Mouse (Mus musculus) right cerebral cortex, postnatal 36 days (tissue): ENCODE measurements at regions not wholly inside any gene's neighbourhood (a gene's known extent, or its start where the extent isn't known, plus 50 kb on each side); places are given as distances from the start of the nearest gene placed in this dataset.

Experiments
- DNase-seq, 2 experiments: peaks; one replicate each; pipeline ENCODE4 v3.0.0; 2022; ENCODE audit warnings: low spot score in 2 of 2, mixed read lengths in 1 of 2

DNA sequence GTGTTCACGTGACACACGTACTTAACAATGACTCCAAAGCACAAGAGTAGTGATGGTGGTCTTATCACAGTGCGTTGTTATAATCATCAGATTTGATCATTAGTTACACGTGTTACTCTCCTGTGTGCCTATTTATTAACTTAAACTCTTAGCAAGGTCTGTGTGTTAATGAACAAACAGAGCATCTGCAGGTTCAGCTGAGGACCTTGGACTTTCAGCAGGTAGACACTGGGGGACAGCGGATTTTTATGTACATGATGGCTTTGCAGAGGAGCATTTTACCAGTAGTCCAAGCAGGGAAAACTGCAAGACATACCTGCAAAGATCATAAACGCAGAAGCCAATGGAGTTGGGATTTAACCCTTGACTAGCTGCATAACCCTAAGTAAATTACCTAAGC lies 211.7 kb upstream of the Ntm start:
- no peak for DNase-seq

DNA sequence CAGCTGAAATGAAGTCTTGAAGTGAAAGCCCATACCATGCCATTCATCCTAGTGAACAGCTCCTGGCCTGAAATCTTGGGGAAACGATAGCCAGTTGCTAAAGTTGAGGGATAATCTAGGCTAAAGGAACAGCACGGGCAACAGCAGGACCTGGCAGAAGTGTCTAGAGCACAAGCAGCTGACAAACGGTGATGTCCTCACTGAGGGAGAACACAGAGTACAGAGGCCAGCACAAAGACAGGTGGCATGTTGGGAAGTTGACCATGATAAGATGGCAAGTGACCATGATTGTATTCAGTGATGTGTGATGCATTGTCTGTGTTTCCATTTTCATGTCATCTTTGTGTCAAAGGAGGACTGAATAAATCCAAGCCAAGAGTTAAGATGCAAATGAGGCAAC lies 212.4 kb upstream of the Ntm start:
- no peak for DNase-seq

DNA sequence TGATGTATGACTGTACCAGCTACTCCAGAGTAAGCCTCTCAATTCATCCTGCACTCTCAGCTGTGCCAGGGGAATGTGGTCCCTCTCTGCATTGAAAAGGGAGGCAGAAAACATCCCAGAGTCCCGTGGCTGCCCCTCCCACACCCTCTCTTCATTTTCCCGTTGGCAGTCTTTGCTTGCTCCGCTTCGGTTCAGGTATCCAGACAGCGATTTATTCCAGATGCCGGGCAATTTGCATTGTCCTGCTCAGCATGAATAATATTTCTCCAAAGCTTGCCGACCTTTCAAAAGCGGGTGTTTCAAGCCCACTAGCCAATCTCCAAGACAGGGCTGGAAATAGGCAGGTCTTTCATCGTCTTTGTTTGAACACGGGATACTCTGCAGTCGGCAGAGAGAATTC lies 220.5 kb upstream of the Ntm start:
- DNase-seq = no peak

DNA sequence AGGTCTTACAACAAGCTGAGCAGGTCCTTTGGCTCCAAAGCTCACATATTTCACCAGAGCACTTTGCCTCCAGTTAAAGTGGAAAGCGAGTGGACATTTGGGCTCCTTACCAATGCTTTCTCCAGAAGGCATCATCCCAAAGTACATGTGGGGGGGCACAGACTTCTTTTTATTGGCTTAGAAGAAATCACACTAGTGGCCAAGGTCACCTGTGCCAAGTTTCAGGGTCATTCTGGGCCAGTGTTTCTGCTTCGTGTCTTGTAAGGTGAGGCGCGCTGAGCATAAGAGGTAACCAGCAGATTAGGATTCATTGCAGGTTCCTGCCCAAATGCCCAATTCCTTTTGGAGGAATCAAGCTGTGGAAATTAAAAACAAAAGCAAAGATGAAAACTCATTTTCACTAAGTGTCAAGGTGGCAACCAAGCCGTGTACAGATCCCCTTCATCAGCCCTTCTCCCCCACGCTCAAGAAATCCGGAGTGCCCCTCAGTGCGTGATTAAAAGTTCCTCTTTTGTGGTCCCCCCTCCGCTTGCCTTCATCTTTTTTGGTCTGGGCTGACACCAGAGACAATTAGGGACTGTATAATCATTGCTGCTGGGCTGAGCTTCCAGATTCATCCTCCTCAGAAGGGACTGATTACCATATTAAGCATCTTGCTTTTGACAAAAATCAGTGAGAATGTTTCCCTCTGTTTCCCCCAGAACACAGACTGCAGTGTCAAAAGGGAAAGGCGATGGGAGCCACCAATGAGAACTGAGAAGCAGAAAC lies 222.2 kb upstream of the Ntm start:
- no peak for DNase-seq

DNA sequence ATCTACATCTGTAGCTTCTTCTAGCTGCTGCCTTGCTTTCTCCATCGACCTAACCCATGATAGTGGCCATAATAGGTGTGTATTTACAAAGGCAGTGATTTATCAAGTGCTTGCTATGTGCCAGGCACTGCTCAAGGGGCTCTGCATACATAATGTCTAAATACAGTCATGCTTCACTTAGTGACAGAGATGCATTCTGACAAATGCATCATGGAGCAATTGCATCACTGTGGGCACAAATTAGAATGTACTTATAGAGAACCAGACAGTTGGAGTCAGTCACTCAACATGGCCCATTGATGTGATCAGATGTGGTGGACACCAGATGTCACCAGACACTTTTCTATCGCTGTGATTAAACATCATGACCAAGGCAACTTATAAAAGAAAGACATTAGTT lies 223.3 kb upstream of the Ntm start:
- DNase-seq = no peak

DNA sequence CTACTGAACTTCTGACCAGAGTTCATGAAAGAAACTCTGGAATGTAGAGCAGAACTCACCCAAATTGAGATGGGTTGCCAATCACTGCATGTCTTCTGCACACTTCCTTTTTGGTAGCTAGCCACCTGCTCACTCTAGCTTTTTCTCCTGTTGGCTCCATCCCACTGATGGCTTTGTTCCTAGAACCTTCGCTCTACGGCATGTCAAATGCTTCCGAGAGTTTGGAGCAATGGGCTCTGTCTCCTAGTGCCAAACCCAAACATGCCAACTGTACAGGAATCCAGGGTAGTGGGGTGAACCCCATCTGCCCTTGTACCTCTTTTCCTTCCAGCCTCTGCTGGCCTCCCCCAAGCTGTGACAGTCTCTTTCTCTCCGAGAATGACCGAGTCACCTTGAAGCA lies 227.1 kb upstream of the Ntm start:
- no peak for DNase-seq

DNA sequence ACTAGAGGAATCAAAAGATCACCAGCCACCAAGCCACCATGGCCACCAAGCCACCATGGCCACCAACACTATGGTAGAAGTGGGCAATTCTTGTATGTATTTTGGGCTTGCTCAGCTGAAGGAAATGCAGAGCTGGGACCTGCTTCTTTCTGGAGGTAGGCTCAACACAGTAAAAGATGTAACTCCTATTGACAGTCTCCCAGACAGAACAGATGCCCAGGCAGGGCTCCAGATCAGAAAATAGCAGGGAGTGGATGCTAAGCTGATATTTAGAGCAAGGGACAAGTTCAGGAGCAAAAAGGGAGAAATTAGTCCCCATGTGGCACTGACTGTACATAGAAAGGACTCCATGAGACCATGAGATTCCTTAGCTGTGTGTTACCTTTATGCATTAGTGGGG lies 228.2 kb upstream of the Ntm start:
- DNase-seq = peak; percentile 52 to 61

DNA sequence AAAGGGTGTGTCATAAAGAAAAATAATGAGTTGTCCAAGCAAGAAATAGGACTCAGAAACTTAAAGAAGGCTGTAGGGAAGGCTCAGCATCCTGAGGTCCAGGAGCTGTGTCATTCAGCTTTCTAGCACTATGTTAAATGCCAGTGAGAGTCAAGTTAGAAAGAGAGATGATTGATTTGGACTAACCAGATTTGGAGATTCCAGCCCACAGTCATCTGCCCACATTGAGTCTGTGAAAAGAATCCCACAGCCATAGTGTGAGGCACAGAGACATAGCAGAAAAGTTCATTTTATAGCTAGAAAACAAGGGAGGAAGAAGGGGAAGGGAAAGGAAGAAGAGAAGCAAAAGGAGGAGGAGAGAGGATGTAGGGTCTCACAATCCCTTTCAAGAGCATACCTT lies 229.0 kb upstream of the Ntm start:
- DNase-seq = peak in 1 of 2 experiments; percentile 44

DNA sequence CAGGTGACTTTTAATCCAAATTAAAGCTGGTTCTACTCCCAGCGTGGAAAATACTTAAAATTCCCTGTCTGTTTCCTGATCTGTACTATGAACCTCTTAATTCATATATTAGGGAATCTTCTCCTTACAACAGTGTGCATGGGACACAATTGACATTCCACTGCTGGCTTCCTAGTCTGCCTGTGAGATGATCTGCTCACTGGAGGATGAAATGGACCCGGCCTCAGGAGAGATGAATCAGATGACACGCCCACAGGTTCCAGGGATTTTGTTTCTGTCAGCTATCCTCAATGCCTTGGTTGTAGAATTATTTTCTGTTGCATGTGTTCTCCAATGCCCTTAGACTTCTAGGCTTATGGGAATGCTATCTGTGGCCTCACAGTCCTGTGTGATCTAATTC lies 231.9 kb upstream of the Ntm start:
- no peak for DNase-seq

DNA sequence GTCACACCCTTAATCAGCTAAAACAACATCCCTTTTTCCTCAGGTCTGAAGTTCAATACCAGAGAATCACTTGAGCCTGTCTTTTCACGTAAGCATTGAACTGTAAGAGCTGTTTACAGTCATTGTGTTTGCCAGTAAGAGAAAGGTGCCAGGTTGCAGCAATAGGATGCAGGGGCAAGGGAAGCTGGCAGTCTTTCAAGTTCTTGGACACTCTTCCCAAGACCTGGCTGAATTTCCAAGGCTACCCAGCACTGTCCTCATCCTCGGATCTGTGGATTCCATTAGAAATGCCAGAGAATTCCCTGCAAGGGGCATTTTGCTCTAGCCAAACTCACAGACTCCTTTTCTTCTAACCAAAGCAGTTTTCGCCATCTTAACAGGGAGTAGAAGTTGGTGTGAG lies 224.5 kb upstream of the Snx19 start:
- no peak for DNase-seq

DNA sequence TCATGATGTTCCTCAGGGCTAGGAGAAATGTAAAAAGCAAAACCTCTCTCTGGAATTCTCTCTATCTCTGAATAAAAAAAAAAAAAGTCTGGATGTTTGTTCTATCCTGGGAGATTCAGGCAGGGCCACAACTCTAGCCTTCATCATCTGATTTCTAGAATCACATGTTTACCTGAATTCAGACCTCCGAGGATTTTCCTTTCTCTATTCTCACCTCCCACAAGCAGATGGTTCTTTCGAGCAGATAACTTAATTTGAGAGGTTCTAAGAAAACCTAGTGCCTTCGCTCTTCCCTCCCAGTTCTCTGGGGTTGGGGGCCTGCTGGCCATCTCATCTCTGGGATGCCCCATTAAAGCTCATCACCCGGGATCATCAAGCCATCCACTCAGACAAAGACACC lies 219.3 kb upstream of the Snx19 start:
- DNase-seq = peak in 1 of 2 experiments; percentile 9

DNA sequence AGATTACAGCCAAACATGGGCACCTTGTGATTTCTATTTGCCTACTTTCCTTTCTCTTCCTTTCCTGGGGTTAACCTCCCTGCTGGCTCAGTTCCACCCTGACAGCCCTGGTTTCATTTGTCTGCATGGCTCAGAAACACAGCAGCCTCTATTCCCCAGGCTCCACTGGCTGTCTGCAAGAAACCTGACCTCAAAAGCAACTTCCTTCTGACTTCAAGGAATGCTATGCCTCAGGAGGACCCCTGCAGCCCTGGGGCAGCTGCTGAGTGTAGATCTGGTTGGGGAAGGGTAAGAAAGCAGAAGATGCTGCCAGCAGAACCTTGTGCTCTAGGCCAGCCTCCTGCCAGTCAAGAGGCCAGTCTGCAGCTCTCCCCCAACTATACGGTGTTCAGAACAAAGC lies 217.1 kb upstream of the Snx19 start:
- DNase-seq = no peak

DNA sequence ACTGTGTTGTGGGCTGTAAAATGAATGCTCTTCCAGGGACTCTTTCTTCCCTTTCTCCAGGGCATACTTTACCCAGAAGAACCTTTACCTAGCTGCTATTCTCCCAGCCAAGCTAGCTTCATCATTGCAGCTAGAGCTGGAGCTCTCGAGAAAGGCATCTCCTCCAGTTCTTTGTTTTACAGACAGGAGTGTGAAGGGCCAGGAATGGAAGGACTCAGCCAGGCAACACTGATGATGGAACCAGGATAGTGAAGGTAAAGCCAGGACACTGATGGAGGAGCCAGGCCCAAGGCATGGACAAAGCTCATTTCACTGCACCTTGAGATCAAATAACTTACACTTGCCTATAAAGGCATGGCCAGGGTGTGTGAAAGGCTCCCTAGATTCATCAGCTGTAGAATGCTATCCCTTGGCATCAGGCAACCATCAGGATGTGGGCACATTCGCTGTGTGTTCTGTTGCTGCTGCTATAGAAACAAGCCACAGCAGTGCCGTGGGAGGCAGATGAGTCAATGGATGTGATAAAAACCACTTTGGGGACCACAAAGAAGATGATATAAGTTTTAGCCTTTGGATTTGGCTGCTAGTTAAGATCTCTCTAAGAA lies 214.3 kb upstream of the Snx19 start:
- DNase-seq = peak; percentile 76 to 82

DNA sequence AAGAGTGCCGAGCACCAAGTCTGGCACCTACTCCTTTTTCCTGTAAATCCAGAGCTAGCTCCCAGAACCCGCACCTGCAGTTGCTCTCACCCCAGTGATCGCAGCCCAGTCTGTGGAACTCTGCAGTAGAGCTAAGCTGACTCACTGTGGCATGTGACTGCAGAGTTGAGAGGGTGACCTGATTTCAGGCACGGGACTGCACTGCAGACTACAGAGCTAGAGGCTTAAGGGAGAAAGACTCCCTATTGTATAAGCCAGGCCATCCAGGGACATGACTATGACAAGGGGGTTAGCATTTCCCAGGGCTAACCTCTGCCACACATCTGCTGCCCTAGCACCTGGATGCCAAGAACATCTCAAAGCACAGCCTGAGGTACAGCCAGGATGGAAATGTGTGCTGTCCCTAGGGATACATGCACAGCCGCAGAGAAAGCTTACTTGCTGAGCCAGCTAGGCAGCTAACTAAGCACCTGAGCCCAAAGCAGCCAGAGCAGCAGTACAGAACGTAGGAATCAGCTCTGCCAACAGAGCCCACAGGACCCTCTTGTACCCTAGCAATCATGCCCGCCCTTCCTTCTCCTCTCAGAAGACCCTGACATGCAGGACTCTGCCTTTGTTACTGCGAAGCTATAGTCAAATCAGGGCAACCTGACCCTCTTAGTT lies 192.3 kb upstream of the Snx19 start:
- peak; percentile 44 to 74 for DNase-seq

DNA sequence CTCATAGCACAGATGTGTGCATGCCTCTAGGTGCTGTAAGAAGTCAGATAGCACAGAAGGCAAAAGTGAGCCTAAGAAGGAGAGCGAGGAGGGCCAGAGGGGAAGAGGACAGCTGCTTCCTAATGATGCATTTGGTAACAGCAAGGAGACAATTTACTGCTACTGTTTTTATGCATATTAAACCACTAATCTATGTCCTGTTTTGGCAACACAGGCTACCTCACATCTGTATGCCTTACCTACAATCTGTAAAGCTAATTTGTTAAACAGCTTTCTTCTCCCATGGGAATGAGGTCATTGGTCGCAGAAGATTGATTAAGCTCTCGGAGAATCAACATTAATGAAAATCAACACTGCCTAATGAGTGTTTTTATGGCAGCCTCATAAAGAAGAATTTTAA lies 191.1 kb upstream of the Snx19 start:
- DNase-seq = no peak

DNA sequence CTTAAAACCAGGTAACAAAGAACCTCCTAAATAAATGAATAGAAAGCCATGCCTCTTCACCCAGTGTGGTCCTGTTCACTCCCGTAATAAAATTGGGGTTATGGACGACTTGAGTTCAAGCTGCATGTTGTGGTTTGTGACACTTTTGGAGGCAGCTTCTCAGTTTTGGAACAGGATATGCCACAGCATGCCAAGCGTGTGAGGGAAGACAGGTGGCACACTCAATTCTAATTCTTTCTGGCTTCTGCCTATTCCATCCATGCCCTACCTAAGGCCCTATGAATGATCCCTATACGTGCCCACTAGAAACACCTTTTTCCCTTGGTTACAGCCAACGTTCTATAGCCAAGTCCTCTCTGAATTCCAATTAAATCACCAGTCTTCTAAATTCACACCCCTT lies 184.8 kb upstream of the Snx19 start:
- no peak for DNase-seq

DNA sequence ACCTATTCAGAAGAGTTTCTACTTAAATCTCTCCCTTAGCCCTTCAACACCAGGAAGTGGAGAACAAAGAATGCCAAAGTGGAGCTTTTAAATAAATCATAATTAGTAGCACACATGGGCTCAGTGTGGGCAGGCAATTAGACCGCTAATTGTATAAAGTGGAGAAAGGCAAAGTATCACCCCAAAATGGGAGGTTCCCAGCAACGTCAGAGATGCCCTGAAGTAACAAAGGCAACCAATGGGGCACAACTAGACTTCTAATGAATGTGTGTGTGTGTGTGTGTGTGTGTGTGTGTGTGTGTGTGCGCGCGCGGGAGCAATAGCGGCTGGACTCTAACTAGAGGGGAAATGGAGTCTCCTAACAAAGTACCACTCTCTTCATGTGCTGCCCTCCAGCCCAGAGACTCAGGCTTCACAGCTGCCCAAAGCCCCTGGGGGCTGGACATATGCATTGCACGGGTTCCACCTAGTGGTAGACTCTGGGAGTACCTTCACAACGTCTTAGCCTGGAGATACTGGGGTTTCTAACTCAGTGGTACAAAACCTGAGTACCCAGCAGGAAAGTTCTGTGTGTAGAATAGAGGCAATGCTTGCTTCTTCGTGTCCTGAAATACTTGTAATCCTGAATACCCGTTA lies 162.3 kb upstream of the Snx19 start:
- peak; percentile 53 to 69 for DNase-seq

DNA sequence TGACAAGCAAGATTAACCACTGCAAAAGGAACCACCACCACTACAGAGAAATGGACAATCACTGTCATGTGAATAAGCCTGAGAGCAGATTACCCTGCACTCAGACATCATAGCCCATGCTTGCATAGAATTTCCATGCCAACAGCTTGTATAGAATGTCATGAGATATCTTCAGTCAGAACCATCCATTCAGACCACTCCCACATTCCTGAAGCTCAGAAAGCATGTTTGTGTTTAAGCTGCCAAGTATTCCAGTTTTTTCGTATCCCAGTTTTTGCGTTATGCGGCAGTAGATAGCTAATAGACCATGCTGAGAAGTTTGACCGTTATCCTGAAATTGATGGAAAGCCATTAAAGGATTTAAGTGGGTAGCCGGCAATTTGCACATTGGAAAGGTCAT lies 155.8 kb upstream of the Snx19 start:
- no peak for DNase-seq

DNA sequence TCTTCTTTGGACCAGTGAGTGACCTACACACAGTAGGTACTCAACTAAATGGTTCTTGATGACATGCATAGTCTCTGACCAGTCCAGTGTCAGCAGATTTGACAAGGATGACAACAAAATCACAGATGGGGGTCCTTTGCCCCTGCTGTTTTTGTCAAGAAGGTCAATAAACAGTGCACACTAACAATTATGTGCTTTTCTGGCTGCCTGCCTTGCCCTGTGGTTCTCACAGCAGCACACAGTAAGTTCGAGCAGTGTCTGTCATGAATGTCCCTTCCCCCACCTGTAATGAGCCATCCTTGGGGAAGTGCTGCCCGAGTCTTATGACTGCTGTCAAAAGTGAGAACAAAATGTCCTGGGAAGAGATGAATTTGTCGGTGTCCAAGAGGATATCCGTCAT lies 153.1 kb upstream of the Snx19 start:
- DNase-seq = no peak

DNA sequence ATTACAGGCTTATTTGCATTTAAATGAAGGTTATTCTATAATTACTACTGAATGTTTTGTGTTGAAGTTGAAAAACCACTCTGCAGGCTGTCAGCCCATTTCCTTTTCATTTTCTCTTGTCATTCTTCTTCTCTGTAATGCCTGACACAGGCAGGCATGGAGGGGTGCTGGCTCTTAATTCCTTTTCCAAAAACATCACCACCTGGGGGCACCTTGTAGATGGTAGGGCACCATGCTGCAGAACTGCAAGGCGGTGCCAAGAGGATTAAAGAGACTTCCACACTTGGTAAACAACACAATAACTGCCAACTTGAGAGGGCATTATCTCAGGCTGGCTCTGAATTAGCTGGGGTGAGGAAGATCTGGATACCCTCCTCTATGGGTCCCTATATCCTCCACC lies 148.7 kb upstream of the Snx19 start:
- no peak for DNase-seq

DNA sequence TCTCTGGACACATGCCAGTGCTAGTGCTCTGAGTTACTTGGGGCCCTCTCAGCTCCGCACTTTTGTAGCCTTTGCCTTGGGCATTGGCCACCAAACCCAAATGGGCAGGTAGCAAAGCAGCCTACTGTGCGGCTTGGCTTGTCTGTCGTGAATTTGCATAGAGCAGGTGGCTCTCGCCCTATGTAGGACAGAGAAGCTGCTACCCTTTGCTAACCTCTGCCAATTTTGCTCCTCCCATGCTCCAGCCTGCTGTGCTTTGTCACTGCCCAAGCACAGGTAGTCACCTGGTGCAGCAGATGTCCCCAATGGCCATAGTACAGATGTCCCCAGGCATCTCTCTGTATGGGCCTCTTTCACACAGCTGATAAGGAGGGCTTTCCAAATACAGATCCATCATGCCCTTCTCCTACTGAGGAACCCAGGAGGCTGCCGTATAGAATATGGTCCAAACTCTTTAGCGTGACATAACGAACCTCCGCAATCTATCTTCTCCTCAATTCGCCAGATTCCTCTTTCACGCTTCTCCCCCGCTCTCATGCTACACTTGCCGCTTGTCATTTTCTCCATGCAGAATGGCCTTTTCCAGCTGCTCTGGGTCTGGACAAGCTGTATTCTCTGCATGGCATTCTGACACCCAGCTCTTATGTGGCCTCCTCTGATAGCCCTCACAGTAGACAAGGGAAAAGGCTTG lies 143.7 kb upstream of the Snx19 start:
- no peak for DNase-seq

DNA sequence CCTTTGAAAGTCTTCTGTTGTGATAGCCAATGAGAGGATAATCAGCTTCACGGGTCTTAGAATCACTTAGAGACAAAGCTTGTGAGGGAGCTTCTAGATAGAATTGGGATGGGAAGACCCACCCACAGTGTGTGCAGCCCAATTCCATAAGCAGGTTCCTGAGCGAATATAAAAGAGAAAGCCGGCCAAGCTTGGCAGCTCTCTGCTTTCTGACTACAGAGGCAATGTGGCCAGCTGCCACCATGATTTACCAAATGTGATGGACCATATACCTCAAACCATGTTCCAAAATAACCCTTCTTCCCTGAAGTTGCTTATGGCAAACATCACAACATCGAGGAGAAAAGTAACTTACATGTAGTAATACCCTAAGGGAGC lies 143.1 kb upstream of the Snx19 start:
- DNase-seq = no peak
